Mouse (Mus musculus): ENCODE data around the gene Ugt1a7c. TPM values are rescaled to one million over a fixed set of nuclear protein-coding genes. Genes with fewer than 3 reads are reported as not detected.

The Ugt1a7c gene
- polyA plus RNA-seq, 1 experiment from 2014 or later, result 3.0 TPM

DNA sequence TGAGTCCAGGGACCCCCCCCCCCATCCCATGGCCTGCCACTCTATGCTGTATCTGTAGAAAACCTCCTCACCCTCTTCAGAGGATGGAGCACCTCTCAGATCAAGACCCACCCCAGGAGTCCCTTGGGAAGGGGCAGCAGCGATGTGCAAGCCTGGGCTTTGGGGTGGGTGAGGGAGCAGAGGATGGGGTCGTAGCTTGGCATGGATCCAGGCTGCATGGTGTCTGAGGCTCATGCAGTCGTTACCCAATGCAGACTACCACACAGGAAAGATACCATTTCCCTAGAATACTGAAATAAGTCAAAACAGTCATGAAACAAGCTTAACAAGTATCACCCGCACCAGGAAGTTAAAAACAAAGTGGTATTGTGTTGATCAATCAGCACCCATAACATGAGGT, 153.8 kb downstream of the Ugt1a7c start:
- Histone ChIP-seq H3K27ac (ENCODE audit: low read length) (no peak overlapping the region), H3K27me3 (ENCODE audit: control insufficient read depth, insufficient read depth, low read length) (no peaks in the 10 kb centered on the region), H3K9ac (replicated peaks; ENCODE audit: low read depth, low read length) (no peak overlapping the region), H3K36me3 (ENCODE audit: control insufficient read depth, insufficient read depth, low read length) (no peaks in the 10 kb centered on the region), H3K9me3 (ENCODE audit: control insufficient read depth, low read depth, low read length) (peaks cover 84% of the 10 kb centered on the region), H3K4me3 (ENCODE audit: low read depth, low read length) (no peak overlapping the region), H3K4me1 (ENCODE audit: control insufficient read depth, insufficient read depth, low read length) (no peaks in the 10 kb centered on the region), H3K4me2 (replicated peaks; ENCODE audit: low read depth, low read length) (no peak overlapping the region)
- no peak for ATAC-seq (ENCODE audit: insufficient number of reproducible peaks, insufficient read depth, low FRiP score, low read depth)
- WGBS, result 70% methylated on average over 4 of the region's 4 CpGs

GRCm38 (mm10) chr1:88249596-88249995, 154.7 kb downstream of the Ugt1a7c start:
- no peak overlapping the region for H3K4me3 ChIP-seq (ENCODE audit: low read depth, low read length)
- 78% methylated on average over 7 of the region's 7 CpGs for WGBS
- ATAC-seq (ENCODE audit: insufficient number of reproducible peaks, insufficient read depth, low FRiP score, low read depth), result no peak; the same call in 1 of the 2 replicates
- no peak overlapping the region for H3K4me2 ChIP-seq (replicated peaks; ENCODE audit: low read depth, low read length)
- no peak overlapping the region for H3K27ac ChIP-seq (ENCODE audit: low read length)
- peaks cover 78% of the 10 kb centered on the region for H3K9me3 ChIP-seq (ENCODE audit: control insufficient read depth, low read depth, low read length)
- H3K4me1 ChIP-seq (ENCODE audit: control insufficient read depth, insufficient read depth, low read length), result no peaks in the 10 kb centered on the region
- no peak overlapping the region for H3K9ac ChIP-seq (replicated peaks; ENCODE audit: low read depth, low read length)
- H3K36me3 ChIP-seq (ENCODE audit: control insufficient read depth, insufficient read depth, low read length), result no peaks in the 10 kb centered on the region
- no peaks in the 10 kb centered on the region for H3K27me3 ChIP-seq (ENCODE audit: control insufficient read depth, insufficient read depth, low read length)

DNA sequence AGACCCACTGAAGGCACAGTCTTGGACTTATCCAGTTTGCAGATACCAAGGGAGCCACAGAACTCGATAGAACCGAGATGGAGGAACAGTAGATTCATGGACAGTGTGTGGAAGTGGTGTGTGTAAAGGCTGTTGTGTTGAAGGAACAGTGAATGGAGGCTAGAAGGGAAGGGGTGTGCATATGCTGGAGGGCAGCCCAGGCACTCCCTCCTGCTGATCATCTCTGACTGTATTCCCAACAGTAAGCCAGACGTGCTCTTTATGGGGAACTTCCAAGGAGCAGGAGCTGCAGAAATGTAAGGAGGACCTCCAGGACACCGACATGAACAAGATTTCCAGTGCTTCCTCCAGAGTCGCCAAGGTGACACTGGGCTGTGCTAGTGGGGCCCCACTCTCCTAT, 155.2 kb downstream of the Ugt1a7c start:
- Histone ChIP-seq H3K27ac (ENCODE audit: low read length) (no peak overlapping the region), H3K4me3 (ENCODE audit: low read depth, low read length) (no peak overlapping the region), H3K36me3 (ENCODE audit: control insufficient read depth, insufficient read depth, low read length) (no peaks in the 10 kb centered on the region), H3K9ac (replicated peaks; ENCODE audit: low read depth, low read length) (no peak overlapping the region), H3K4me1 (ENCODE audit: control insufficient read depth, insufficient read depth, low read length) (no peaks in the 10 kb centered on the region), H3K27me3 (ENCODE audit: control insufficient read depth, insufficient read depth, low read length) (no peaks in the 10 kb centered on the region), H3K9me3 (ENCODE audit: control insufficient read depth, low read depth, low read length) (peaks cover 78% of the 10 kb centered on the region), H3K4me2 (replicated peaks; ENCODE audit: low read depth, low read length) (no peak overlapping the region)
- no peak for ATAC-seq (ENCODE audit: insufficient number of reproducible peaks, insufficient read depth, low FRiP score, low read depth)
- WGBS, result 81% methylated on average over 5 of the region's 5 CpGs

GRCm38 (mm10) chr1:88253106-88253505, 158.2 kb downstream of the Ugt1a7c start:
- Histone ChIP-seq H3K4me1 (ENCODE audit: control insufficient read depth, insufficient read depth, low read length) (no peaks in the 10 kb centered on the region), H3K4me3 (ENCODE audit: low read depth, low read length) (no peak overlapping the region), H3K27ac (ENCODE audit: low read length) (no peak overlapping the region), H3K4me2 (replicated peaks; ENCODE audit: low read depth, low read length) (no peak overlapping the region), H3K9ac (replicated peaks; ENCODE audit: low read depth, low read length) (no peak overlapping the region), H3K36me3 (ENCODE audit: control insufficient read depth, insufficient read depth, low read length) (no peaks in the 10 kb centered on the region), H3K27me3 (ENCODE audit: control insufficient read depth, insufficient read depth, low read length) (no peaks in the 10 kb centered on the region), H3K9me3 (ENCODE audit: control insufficient read depth, low read depth, low read length) (peaks cover 64% of the 10 kb centered on the region)
- WGBS, result 72% methylated on average over 8 of the region's 8 CpGs
- ATAC-seq (ENCODE audit: insufficient number of reproducible peaks, insufficient read depth, low FRiP score, low read depth), result no peak

GRCm38 (mm10) chr1:88253540-88253939, 158.7 kb downstream of the Ugt1a7c start:
- peaks cover 60% of the 10 kb centered on the region for H3K9me3 ChIP-seq (ENCODE audit: control insufficient read depth, low read depth, low read length)

DNA sequence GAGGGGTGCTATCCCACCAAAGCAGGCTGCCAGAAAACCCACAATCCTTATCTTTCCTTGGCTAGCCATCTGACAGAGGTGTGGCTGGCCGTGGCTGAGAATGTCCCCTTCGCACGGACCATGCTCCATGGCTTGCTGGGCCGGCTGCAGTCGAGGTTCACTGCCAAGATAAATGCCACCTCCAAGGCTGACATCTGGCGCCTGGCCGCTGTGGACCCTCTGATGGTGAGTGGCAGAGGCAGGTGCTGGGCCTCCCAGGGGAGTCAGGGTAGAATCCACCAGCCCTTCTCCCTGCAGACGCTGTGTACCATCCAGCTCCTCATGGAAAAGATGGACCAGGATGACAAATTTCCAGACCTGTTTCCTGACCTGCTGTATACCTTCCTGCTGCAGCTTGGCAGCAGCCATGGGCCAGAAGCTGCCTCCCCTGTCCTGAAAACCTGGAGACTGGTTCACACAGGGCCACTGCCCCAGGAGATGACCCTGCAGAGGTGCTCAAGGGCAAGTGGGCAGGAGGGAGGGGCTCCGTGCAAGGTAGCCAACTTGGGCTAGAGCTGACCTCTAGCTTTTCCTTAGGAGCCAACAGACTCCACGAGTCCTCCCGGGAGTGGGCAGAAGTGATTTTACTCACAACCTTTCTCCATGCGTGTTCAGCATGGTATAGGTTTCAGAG, 160.1 kb downstream of the Ugt1a7c start:
- H3K9me3 ChIP-seq (ENCODE audit: control insufficient read depth, low read depth, low read length), result peaks cover 47% of the 10 kb centered on the region
- 0 out of 2 replicates have a peak, but pooled peaks cover 2% of the 10 kb centered on the region for H3K36me3 ChIP-seq (ENCODE audit: control insufficient read depth, insufficient read depth, low read length)
- H3K27ac ChIP-seq (ENCODE audit: low read length), result no peak overlapping the region
- WGBS, result 87% methylated on average over 12 of the region's 12 CpGs
- no peak for ATAC-seq (ENCODE audit: insufficient number of reproducible peaks, insufficient read depth, low FRiP score, low read depth)
- no peaks in the 10 kb centered on the region; the same call in 1 of the 2 replicates for H3K4me1 ChIP-seq (ENCODE audit: control insufficient read depth, insufficient read depth, low read length)
- H3K9ac ChIP-seq (replicated peaks; ENCODE audit: low read depth, low read length), result no peak overlapping the region
- no peak overlapping the region for H3K4me2 ChIP-seq (replicated peaks; ENCODE audit: low read depth, low read length)
- no peak overlapping the region for H3K4me3 ChIP-seq (ENCODE audit: low read depth, low read length)
- H3K27me3 ChIP-seq (ENCODE audit: control insufficient read depth, insufficient read depth, low read length), result no peaks in the 10 kb centered on the region

More at GRCm38 (mm10) chr1:88253540-88253939, 158.7 kb downstream of the Ugt1a7c start:
- Histone ChIP-seq H3K27me3 (ENCODE audit: control insufficient read depth, insufficient read depth, low read length) (no peaks in the 10 kb centered on the region), H3K4me2 (replicated peaks; ENCODE audit: low read depth, low read length) (no peak overlapping the region), H3K4me1 (ENCODE audit: control insufficient read depth, insufficient read depth, low read length) (no peaks in the 10 kb centered on the region), H3K27ac (ENCODE audit: low read length) (no peak overlapping the region), H3K9ac (replicated peaks; ENCODE audit: low read depth, low read length) (no peak overlapping the region), H3K36me3 (ENCODE audit: control insufficient read depth, insufficient read depth, low read length) (no peaks in the 10 kb centered on the region), H3K4me3 (ENCODE audit: low read depth, low read length) (no peak overlapping the region)
- WGBS, result 74% methylated on average over 6 of the region's 6 CpGs
- ATAC-seq (ENCODE audit: insufficient number of reproducible peaks, insufficient read depth, low FRiP score, low read depth), result no peak

GRCm38 (mm10) chr1:88255466-88255857, 160.6 kb downstream of the Ugt1a7c start:
- H3K9ac ChIP-seq (replicated peaks; ENCODE audit: low read depth, low read length), result no peak overlapping the region
- peaks cover 42% of the 10 kb centered on the region for H3K9me3 ChIP-seq (ENCODE audit: control insufficient read depth, low read depth, low read length)
- H3K4me3 ChIP-seq (ENCODE audit: low read depth, low read length), result no peak overlapping the region
- no peak for ATAC-seq (ENCODE audit: insufficient number of reproducible peaks, insufficient read depth, low FRiP score, low read depth)
- no peak overlapping the region for H3K4me2 ChIP-seq (replicated peaks; ENCODE audit: low read depth, low read length)
- no peaks in the 10 kb centered on the region; the same call in 1 of the 2 replicates for H3K4me1 ChIP-seq (ENCODE audit: control insufficient read depth, insufficient read depth, low read length)
- H3K27me3 ChIP-seq (ENCODE audit: control insufficient read depth, insufficient read depth, low read length), result no peaks in the 10 kb centered on the region
- H3K36me3 ChIP-seq (ENCODE audit: control insufficient read depth, insufficient read depth, low read length), result 0 out of 2 replicates have a peak, but pooled peaks cover 7% of the 10 kb centered on the region
- 61% methylated on average over 2 of the region's 2 CpGs for WGBS
- no peak overlapping the region for H3K27ac ChIP-seq (ENCODE audit: low read length)

GRCm38 (mm10) chr1:88255989-88256754, 161.3 kb downstream of the Ugt1a7c start:
- Histone ChIP-seq H3K9me3 (ENCODE audit: control insufficient read depth, low read depth, low read length) (peaks cover 36% of the 10 kb centered on the region), H3K27me3 (ENCODE audit: control insufficient read depth, insufficient read depth, low read length) (no peaks in the 10 kb centered on the region), H3K4me2 (replicated peaks; ENCODE audit: low read depth, low read length) (no peak overlapping the region), H3K4me3 (ENCODE audit: low read depth, low read length) (no peak overlapping the region), H3K9ac (replicated peaks; ENCODE audit: low read depth, low read length) (no peak overlapping the region), H3K36me3 (ENCODE audit: control insufficient read depth, insufficient read depth, low read length) (peaks cover 14% of the 10 kb centered on the region; the same call in 1 of the 2 replicates), H3K4me1 (ENCODE audit: control insufficient read depth, insufficient read depth, low read length) (no peaks in the 10 kb centered on the region; the same call in 1 of the 2 replicates), H3K27ac (ENCODE audit: low read length) (no peak overlapping the region)
- 81% methylated on average over 13 of the region's 13 CpGs for WGBS
- no peak for ATAC-seq (ENCODE audit: insufficient number of reproducible peaks, insufficient read depth, low FRiP score, low read depth)

All from stomach, embryonic 14.5 days (tissue).